Mouse (Mus musculus) CH12.LX (cell line): ENCODE measurements around the gene Ddx52. TPM values are rescaled to one million over a fixed set of nuclear protein-coding genes. Genes with fewer than 3 reads are reported as not detected.

Experiments
- DNase-seq: peaks from one replicate; pipeline ENCODE4 v3.0.0-alpha.2; 2013; ENCODE audit errors: extremely low read depth
- H3K27ac ChIP-seq: 2 replicates; pipeline ENCODE4 v1.5.1; 2012; ENCODE audit warnings: low read depth, mild to moderate bottlenecking, control low read depth, moderate library complexity; ENCODE audit not compliant: insufficient read depth
- H3K27me3 ChIP-seq: replicated peaks from 2 replicates; pipeline ENCODE3; 2012; ENCODE audit warnings: inconsistent platforms
- H3K36me3 ChIP-seq, 2 experiments: replicated peaks in 1 of 2; 2 replicates each; pipeline versions ENCODE3 to v1.6.1; 2012; ENCODE audit warnings: inconsistent platforms in 1 of 2, low read length in 1 of 2, mild to moderate bottlenecking in 1 of 2, mixed read lengths in 1 of 2, moderate library complexity in 1 of 2; ENCODE audit not compliant: control insufficient read depth in 1 of 2, insufficient read depth in 1 of 2
- H3K4me1 ChIP-seq, 2 experiments: 2 replicates each; pipeline ENCODE4 v1.6.1; 2012; ENCODE audit warnings: inconsistent platforms in 1 of 2, moderate library complexity in 1 of 2; ENCODE audit not compliant: insufficient read depth in 2 of 2, control insufficient read depth in 1 of 2
- H3K4me2 ChIP-seq: 2 replicates; pipeline ENCODE4 v1.6.1; 2012; ENCODE audit warnings: low read depth, mild to moderate bottlenecking, control low read depth; ENCODE audit not compliant: poor library complexity, insufficient read depth, severe bottlenecking
- H3K4me3 ChIP-seq, 3 experiments: fragments of 150-350 bp in 1 of 3; sonication (generic) in 1 of 3; replicated peaks in 1 of 3; 2 replicates each; pipeline versions ENCODE3 to v1.5.1; 2011 to 2012; ENCODE audit warnings: low read depth in 2 of 3, low read length in 2 of 3, mild to moderate bottlenecking in 2 of 3, moderate library complexity in 2 of 3, control low read depth in 1 of 3, improper control_type of control experiment in 1 of 3, inconsistent platforms in 1 of 3, mixed read lengths in 1 of 3; ENCODE audit not compliant: poor library complexity in 1 of 3
- H3K79me2 ChIP-seq: replicated peaks from 2 replicates; pipeline ENCODE4 v1.6.1; 2012; ENCODE audit warnings: mild to moderate bottlenecking, moderate library complexity; ENCODE audit not compliant: control insufficient read depth, poor library complexity, insufficient read depth, severe bottlenecking; ENCODE audit errors: extremely low read depth
- H3K9ac ChIP-seq: 2 replicates; pipeline ENCODE4 v1.6.1; 2012; ENCODE audit warnings: low read depth, mild to moderate bottlenecking, control low read depth, moderate library complexity; ENCODE audit not compliant: insufficient read depth
- H3K9me3 ChIP-seq: replicated peaks from 2 replicates; pipeline ENCODE3; 2012; ENCODE audit warnings: low read length, inconsistent platforms, mixed read lengths
- ETS1 ChIP-seq: conservative IDR thresholded peaks from 2 replicates; pipeline ENCODE4 v1.6.1; 2012; ENCODE audit warnings: low read depth, mild to moderate bottlenecking, inconsistent platforms, low read length, improper control_type of control experiment, moderate library complexity
- IRF4 ChIP-seq: IDR thresholded peaks from 2 replicates; pipeline ENCODE4 v1.6.1; 2014; ENCODE audit warnings: low read depth, mild to moderate bottlenecking, inconsistent platforms, low read length, improper control_type of control experiment
- NRF1 ChIP-seq: IDR thresholded peaks from 2 replicates; pipeline ENCODE4 v1.6.1; 2014; ENCODE audit warnings: low read depth, mild to moderate bottlenecking, inconsistent platforms, low read length, improper control_type of control experiment, moderate library complexity
- PAX5 ChIP-seq: IDR thresholded peaks from 2 replicates; pipeline ENCODE4 v1.6.1; 2012; ENCODE audit warnings: low read length, inconsistent platforms, mixed read lengths
- POLR2AphosphoS2 ChIP-seq: IDR thresholded peaks from 2 replicates; pipeline ENCODE4 v1.6.1; 2011; ENCODE audit warnings: low read depth, low read length, improper control_type of control experiment
- RAD21 ChIP-seq: IDR thresholded peaks from 2 replicates; pipeline ENCODE4 v1.6.1; 2011; ENCODE audit warnings: low read depth, mild to moderate bottlenecking, low read length, improper control_type of control experiment, moderate library complexity
- UBTF ChIP-seq: IDR thresholded peaks from 2 replicates; pipeline ENCODE4 v1.6.1; 2012; ENCODE audit warnings: low read depth, mild to moderate bottlenecking, inconsistent platforms, low read length, improper control_type of control experiment, moderate library complexity
- ZKSCAN1 ChIP-seq: IDR thresholded peaks from 2 replicates; pipeline ENCODE4 v1.6.1; 2012; ENCODE audit warnings: low read depth, inconsistent platforms, low read length, improper control_type of control experiment, borderline replicate concordance
- ZMIZ1 ChIP-seq: IDR thresholded peaks from 2 replicates; pipeline ENCODE4 v1.6.1; 2012; ENCODE audit warnings: low read depth, mild to moderate bottlenecking, inconsistent platforms, low read length, improper control_type of control experiment
- ZNF384 ChIP-seq: IDR thresholded peaks from 2 replicates; pipeline ENCODE4 v1.6.1; 2012; ENCODE audit warnings: low read depth, low read length, improper control_type of control experiment, inconsistent platforms
- dilution Hi-C: fragments of 300-500 bp; cut with MboI; formaldehyde crosslinking; loops from 2 replicates; pipeline ENCODE4 v1.14.3; 2020; ENCODE audit warnings: low sequenced_read_pairs; ENCODE audit not compliant: extremely low pct_unique_long_range_greater_than_20kb, extremely low pct_ligation_motif_present
- in situ Hi-C: fragments of 300-500 bp; cut with MboI; formaldehyde crosslinking; loops from 3 replicates; pipeline ENCODE4 v1.14.3; 2019; ENCODE audit warnings: low sequenced_read_pairs, low pct_ligation_motif_present, low pct_unique_long_range_greater_than_20kb, mixed read lengths
- polyA plus RNA-seq: library from polyadenylated mRNA; unstranded; fragments of >175 nt; gene quantifications from 2 replicates; pipeline ENCODE4 v1.2.1, GENCODE M21; 2012; ENCODE audit warnings: low read depth; ENCODE audit not compliant: insufficient read length
- total RNA-seq, 2 experiments: library from RNA; depleted of rRNA; stranded (reverse); fragments of 300-350 nt in 1 of 2; fragments of >200 nt in 1 of 2; gene quantifications; 2 replicates each; pipeline ENCODE4 v1.2.3; 2012 to 2014

Ddx52 gene
- total and polyA plus RNA-seq, 3 experiments: 54.2 to 104 (median 93.7) TPM

GRCm38 (mm10) chr11:84011576-84011975 is 69.7 kb downstream of the Ddx52 start:
- Histone ChIP-seq H3K9ac (no peak overlapping the region), H3K4me3 (no peak overlapping the region), H3K4me2 (no peak overlapping the region), H3K27me3 (no peaks in the 10 kb centered on the region), H3K4me1 (peaks cover 2 to 18% of the 10 kb centered on the region in 2 experiments; a peak in 2 of 4 replicates), H3K36me3 (peaks cover 36 to 62% of the 10 kb centered on the region in 2 experiments), H3K27ac (no peak overlapping the region), H3K9me3 (no peaks in the 10 kb centered on the region), H3K79me2 (no peaks in the 10 kb centered on the region; the same call in 1 of the 2 replicates)
- DNase-seq: no peak
- no peak for TF ChIP-seq RAD21
- TF ChIP-seq ZKSCAN1: no peak
- TF ChIP-seq ZMIZ1: no peak
- no peak for TF ChIP-seq PAX5
- TF ChIP-seq UBTF: no peak
- TF ChIP-seq ETS1: no peak
- no peak for TF ChIP-seq ZNF384
- no peak for TF ChIP-seq NRF1
- no peak for TF ChIP-seq IRF4
- no peak for TF ChIP-seq POLR2AphosphoS2
- dilution Hi-C loops (no loop called here), in situ Hi-C loops (no loop called here)

Other genes with a start within 250 kb of the Ddx52 start
- not detected in 2 replicates for gene Wfdc17, start 238.1 kb upstream of the Ddx52 start, total RNA-seq (2012; rRNA removed)
- not detected in 2 replicates for gene Wfdc17, start 238.1 kb upstream of the Ddx52 start, total RNA-seq (2014; rRNA removed)
- not detected in 2 replicates for gene Wfdc17, start 238.1 kb upstream of the Ddx52 start, polyA plus RNA-seq
- gene Wfdc18, start 233.0 kb upstream of the Ddx52 start, total RNA-seq (2012; rRNA removed): not detected in 2 replicates
- gene Wfdc18, start 233.0 kb upstream of the Ddx52 start, total RNA-seq (2014; rRNA removed): not detected in 2 replicates
- not detected in 2 replicates for gene Wfdc18, start 233.0 kb upstream of the Ddx52 start, polyA plus RNA-seq
- gene Wfdc21, start 195.1 kb upstream of the Ddx52 start, total RNA-seq (2012; rRNA removed): 1.6 and 3.3 TPM in 2 replicates
- 8.3 and 14.7 TPM in 2 replicates for gene Wfdc21, start 195.1 kb upstream of the Ddx52 start, total RNA-seq (2014; rRNA removed)
- gene Wfdc21, start 195.1 kb upstream of the Ddx52 start, polyA plus RNA-seq: 2.6 and 3.4 TPM in 2 replicates
- 17.6 and 18.3 TPM in 2 replicates for gene Heatr6, start 188.4 kb upstream of the Ddx52 start, total RNA-seq (2012; rRNA removed)
- gene Heatr6, start 188.4 kb upstream of the Ddx52 start, total RNA-seq (2014; rRNA removed): 14.9 and 17.4 TPM in 2 replicates
- gene Heatr6, start 188.4 kb upstream of the Ddx52 start, polyA plus RNA-seq: 21.0 and 24.4 TPM in 2 replicates
- gene Hnf1b, start 92.0 kb upstream of the Ddx52 start, total RNA-seq (2012; rRNA removed): 0.25 and 0.42 TPM in 2 replicates
- gene Hnf1b, start 92.0 kb upstream of the Ddx52 start, total RNA-seq (2014; rRNA removed): 0.11 TPM in 1 of 2 replicates, not detected in the other
- gene Hnf1b, start 92.0 kb upstream of the Ddx52 start, polyA plus RNA-seq: 3.0 and 3.2 TPM in 2 replicates
- gene Synrg, start 22.4 kb downstream of the Ddx52 start, total RNA-seq (2012; rRNA removed): 13.3 and 15.8 TPM in 2 replicates
- 8.2 and 9.5 TPM in 2 replicates for gene Synrg, start 22.4 kb downstream of the Ddx52 start, total RNA-seq (2014; rRNA removed)
- gene Synrg, start 22.4 kb downstream of the Ddx52 start, polyA plus RNA-seq: 21.3 and 25.2 TPM in 2 replicates
- 70.6 and 124 TPM in 2 replicates for gene Dusp14, start 127.2 kb downstream of the Ddx52 start, total RNA-seq (2012; rRNA removed)
- 101 and 127 TPM in 2 replicates for gene Dusp14, start 127.2 kb downstream of the Ddx52 start, total RNA-seq (2014; rRNA removed)
- gene Dusp14, start 127.2 kb downstream of the Ddx52 start, polyA plus RNA-seq: 43.0 and 52.7 TPM in 2 replicates
- 37.5 and 40.8 TPM in 2 replicates for gene Tada2a, start 187.5 kb downstream of the Ddx52 start, total RNA-seq (2012; rRNA removed)
- 33.1 and 34.1 TPM in 2 replicates for gene Tada2a, start 187.5 kb downstream of the Ddx52 start, total RNA-seq (2014; rRNA removed)
- 59.5 and 66.1 TPM in 2 replicates for gene Tada2a, start 187.5 kb downstream of the Ddx52 start, polyA plus RNA-seq
- 61.7 and 76.5 TPM in 2 replicates for gene Acaca, start 187.6 kb downstream of the Ddx52 start, total RNA-seq (2012; rRNA removed)
- gene Acaca, start 187.6 kb downstream of the Ddx52 start, total RNA-seq (2014; rRNA removed): 35.0 and 36.9 TPM in 2 replicates
- gene Acaca, start 187.6 kb downstream of the Ddx52 start, polyA plus RNA-seq: 53.5 and 62.6 TPM in 2 replicates
- gene Gm11437, start 225.4 kb downstream of the Ddx52 start, total RNA-seq (2012; rRNA removed): not detected in 2 replicates
- not detected in 2 replicates for gene Gm11437, start 225.4 kb downstream of the Ddx52 start, total RNA-seq (2014; rRNA removed)
- gene Gm11437, start 225.4 kb downstream of the Ddx52 start, polyA plus RNA-seq: not detected in 2 replicates